Mouse (Mus musculus): ENCODE results near the gene Pld2.
"Not testable (repeated sequence)": the region's sequence is repeated elsewhere in the genome, so short reads cannot be mapped to it uniquely, and the experiment has no call there.

Gene Pld2

GRCm38 (mm10) chr11:70539877-70540587, at the start of gene Pld2:
Gene Pld2 (plus strand): TSS chr11:70540064.
- DNase-seq (ENCODE audit: low read depth): peak; percentile 76

- DNase-seq (ENCODE audit: low read depth): no peak
Measured at GRCm38 (mm10) chr11:70499566-70500475, 40.0 kb upstream of the Pld2 start.

GRCm38 (mm10) chr11:70500476-70500812, 39.4 kb upstream of the Pld2 start:
- DNase-seq (ENCODE audit: low read depth): no peak

GRCm38 (mm10) chr11:70502018-70502417, 37.8 kb upstream of the Pld2 start:
- no peak for DNase-seq (ENCODE audit: low read depth)

GRCm38 (mm10) chr11:70504970-70505369, 34.9 kb upstream of the Pld2 start, which contains the start of gene Tm4sf5:
Gene Tm4sf5 (plus strand): TSS chr11:70505244.
- no peak for DNase-seq (ENCODE audit: low read depth)

GRCm38 (mm10) chr11:70506385-70506784, 33.5 kb upstream of the Pld2 start:
- peak; percentile 64 for DNase-seq (ENCODE audit: low read depth)

- no peak for DNase-seq (ENCODE audit: low read depth)
Measured at GRCm38 (mm10) chr11:70506962-70507515, 32.8 kb upstream of the Pld2 start.

GRCm38 (mm10) chr11:70509753-70510564, 29.9 kb upstream of the Pld2 start:
- no peak for DNase-seq (ENCODE audit: low read depth)

GRCm38 (mm10) chr11:70511242-70511641, 28.6 kb upstream of the Pld2 start:
- no peak for DNase-seq (ENCODE audit: low read depth)

- no peak for DNase-seq (ENCODE audit: low read depth)
Measured at GRCm38 (mm10) chr11:70511825-70512224, 28.0 kb upstream of the Pld2 start.

- no peak for DNase-seq (ENCODE audit: low read depth)
Measured at GRCm38 (mm10) chr11:70512709-70513342, 27.0 kb upstream of the Pld2 start.

- DNase-seq (ENCODE audit: low read depth): no peak
Measured at GRCm38 (mm10) chr11:70513520-70513919, 26.3 kb upstream of the Pld2 start.

- no peak for DNase-seq (ENCODE audit: low read depth)
Measured at GRCm38 (mm10) chr11:70514288-70514687, 25.6 kb upstream of the Pld2 start, which contains the start of gene Vmo1. Gene Vmo1 (minus strand): TSS chr11:70514616.

GRCm38 (mm10) chr11:70516352-70516751, 23.5 kb upstream of the Pld2 start:
- DNase-seq (ENCODE audit: low read depth): peak; percentile 71

- DNase-seq (ENCODE audit: low read depth): no peak
Measured at GRCm38 (mm10) chr11:70518436-70518835, 21.4 kb upstream of the Pld2 start.

- no peak for DNase-seq (ENCODE audit: low read depth)
Measured at GRCm38 (mm10) chr11:70518923-70519322, 20.9 kb upstream of the Pld2 start, which contains the start of gene Gltpd2. Gene Gltpd2 (plus strand): TSS chr11:70519196.

- DNase-seq (ENCODE audit: low read depth): no peak
Measured at GRCm38 (mm10) chr11:70520178-70520769, 19.6 kb upstream of the Pld2 start.

- not testable (repeated sequence) for DNase-seq (ENCODE audit: low read depth)
Measured at GRCm38 (mm10) chr11:70523306-70523989, 16.4 kb upstream of the Pld2 start.

- no peak for DNase-seq (ENCODE audit: low read depth)
Measured at GRCm38 (mm10) chr11:70524782-70525181, 15.1 kb upstream of the Pld2 start.

- peak; percentile 91 for DNase-seq (ENCODE audit: low read depth)
Measured at GRCm38 (mm10) chr11:70525184-70525678, 14.6 kb upstream of the Pld2 start, which contains the start of gene Psmb6. Gene Psmb6 (plus strand): TSS chr11:70525367.
